Mouse (Mus musculus) kidney, adult 8-10 months (tissue): ENCODE measurements around the gene Tomm34.

Experiments used
- DNase-seq, 2 experiments: peaks; one replicate each; pipeline ENCODE4 v3.0.0; 2022

Gene Tomm34

GRCm38 (mm10) chr2:164009227-164009626 lies 61.7 kb downstream of the Tomm34 start:
- DNase-seq, result peak in 1 of 2 experiments; percentile 24

- no peak for DNase-seq
Measured at GRCm38 (mm10) chr2:164007987-164008545, 62.9 kb downstream of the Tomm34 start.

- DNase-seq, result no peak
Measured at GRCm38 (mm10) chr2:164007547-164007946, 63.4 kb downstream of the Tomm34 start.

GRCm38 (mm10) chr2:164006932-164007331 lies 64.0 kb downstream of the Tomm34 start:
- peak; percentile 63 to 69 for DNase-seq

- no peak for DNase-seq
Measured at GRCm38 (mm10) chr2:164004503-164004902, 66.5 kb downstream of the Tomm34 start.
